Mouse (Mus musculus) forebrain, embryonic 10.5 days (tissue): ENCODE measurements at regions not wholly inside any gene's neighbourhood (a gene's known extent, or its start where the extent isn't known, plus 50 kb on each side); places are given as distances from the start of the nearest gene placed in this dataset.

Source experiments
- DNase-seq: peaks from one replicate; pipeline ENCODE4 v3.0.0-alpha.2; 2017; ENCODE audit warnings: low spot score; ENCODE audit errors: extremely low spot score
- H3K27ac ChIP-seq: fragments of 300-500 bp; sonication (generic); 2 replicates; pipeline ENCODE4 v1.5.1; 2016; ENCODE audit warnings: mild to moderate bottlenecking
- H3K27me3 ChIP-seq: fragments of 300-500 bp; sonication (generic); 2 replicates; pipeline ENCODE4 v1.6.1; 2016; ENCODE audit warnings: mild to moderate bottlenecking; ENCODE audit not compliant: poor library complexity, severe bottlenecking
- H3K36me3 ChIP-seq: fragments of 300-500 bp; sonication (generic); replicated peaks from 2 replicates; pipeline ENCODE4 v1.6.1; 2016; ENCODE audit warnings: mild to moderate bottlenecking, moderate library complexity
- H3K4me1 ChIP-seq: fragments of 300-500 bp; sonication (generic); 2 replicates; pipeline ENCODE4 v1.6.1; 2016
- H3K4me3 ChIP-seq: fragments of 300-500 bp; sonication (generic); 2 replicates; pipeline ENCODE4 v1.5.1; 2016; ENCODE audit warnings: mild to moderate bottlenecking, moderate library complexity
- H3K9me3 ChIP-seq: fragments of 300-500 bp; sonication (generic); 2 replicates; pipeline ENCODE4 v1.6.1; 2016; ENCODE audit warnings: mild to moderate bottlenecking, moderate library complexity
- WGBS: fragments of 180-500 bp; shearing (Covaris S2); methylation state at CpG from one replicate; pipeline ENCODE4 v1.1.7; 2016; 5-methylcytosine and 5-hydroxymethylcytosine counted together

DNA sequence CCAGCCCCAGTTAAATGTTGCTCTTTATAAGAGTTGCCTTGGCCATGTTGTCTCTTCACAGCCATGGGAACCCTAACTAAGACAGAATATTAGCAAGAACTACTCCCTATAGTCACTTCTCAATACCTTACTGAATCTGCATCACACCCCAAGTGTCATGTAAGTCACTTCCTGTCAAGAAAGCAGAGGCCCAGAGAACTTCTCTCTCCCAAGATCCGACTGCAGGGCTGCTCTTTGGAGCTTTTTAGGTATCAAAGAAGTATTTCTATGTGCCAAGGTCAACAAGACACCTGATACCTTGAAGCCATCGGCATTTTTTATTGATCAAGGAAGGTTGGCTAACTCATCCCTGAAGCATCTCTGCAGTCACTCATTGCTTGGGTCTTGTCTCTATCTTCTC is 72.0 kb upstream of the Rap1b start:
- Histone ChIP-seq H3K27me3 (no peaks in the 10 kb centered on the region), H3K36me3 (no peaks in the 10 kb centered on the region), H3K4me3 (no peak overlapping the region), H3K4me1 (no peaks in the 10 kb centered on the region), H3K27ac (no peak overlapping the region), H3K9me3 (no peaks in the 10 kb centered on the region)
- DNase-seq, result no peak
- WGBS, result 85% methylated on average over 2 of the region's 2 CpGs

DNA sequence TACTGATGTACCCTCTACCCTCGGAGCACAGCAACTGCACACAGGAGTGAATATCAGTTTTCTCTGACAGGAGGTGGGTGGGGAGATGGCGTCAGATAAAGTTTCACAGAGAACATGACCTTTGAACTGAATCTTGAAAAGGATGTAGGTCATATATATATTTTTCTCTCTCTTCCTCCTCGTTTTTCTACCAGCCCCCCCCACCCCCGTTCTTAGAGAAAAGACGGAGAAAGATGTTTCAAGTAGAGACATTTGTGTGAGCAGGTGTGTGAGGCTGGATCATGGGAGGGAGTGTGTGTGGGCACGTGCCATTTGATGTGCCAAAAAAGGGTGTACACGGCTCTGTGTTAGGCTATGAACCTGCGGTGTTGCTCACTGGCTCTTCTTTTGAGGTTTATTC is 72.8 kb upstream of the Rap1b start:
- Histone ChIP-seq H3K36me3 (no peaks in the 10 kb centered on the region), H3K27me3 (no peaks in the 10 kb centered on the region), H3K4me1 (no peaks in the 10 kb centered on the region), H3K9me3 (no peaks in the 10 kb centered on the region), H3K27ac (no peak overlapping the region), H3K4me3 (no peak overlapping the region)
- 89% methylated on average over 8 of the region's 8 CpGs for WGBS
- DNase-seq, result no peak

DNA sequence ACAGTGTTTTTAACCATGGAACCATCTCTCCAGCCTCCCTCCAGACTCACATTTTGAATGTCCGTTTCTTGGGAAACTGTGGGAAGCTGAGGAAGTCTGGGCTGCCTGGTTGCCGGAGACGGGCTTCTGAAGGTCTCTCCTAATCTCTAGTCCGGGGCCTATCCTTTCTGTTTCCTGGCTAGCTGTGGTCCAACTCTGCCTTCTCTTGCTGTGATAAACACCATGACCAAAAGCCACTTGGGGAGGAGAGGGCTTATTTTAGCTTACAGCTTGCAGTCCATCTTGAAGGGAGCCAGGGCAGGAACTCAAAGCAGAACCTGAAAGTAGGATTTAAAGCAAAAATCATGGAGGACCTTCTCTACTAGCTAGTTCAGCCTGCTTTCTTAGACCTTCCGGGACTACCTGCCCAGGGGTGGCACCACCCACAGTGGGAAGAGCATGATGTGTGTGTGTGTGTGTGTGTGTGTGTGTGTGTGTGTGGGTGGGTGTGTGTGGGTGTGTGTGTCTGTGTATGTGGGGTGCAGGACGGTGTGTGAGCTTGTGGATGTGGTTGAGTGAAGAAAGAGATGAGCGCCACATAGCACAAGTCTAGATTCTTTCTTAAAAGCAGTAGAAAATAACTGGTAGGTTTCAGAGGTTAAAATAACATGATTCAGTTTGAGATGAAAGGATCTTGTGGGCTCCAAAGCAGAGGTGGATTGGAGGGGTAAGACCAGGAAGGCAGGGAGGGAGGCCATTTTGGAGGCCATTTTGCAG is 73.5 kb upstream of the Rap1b start:
- 89% methylated on average over 7 of the region's 7 CpGs for WGBS

DNA sequence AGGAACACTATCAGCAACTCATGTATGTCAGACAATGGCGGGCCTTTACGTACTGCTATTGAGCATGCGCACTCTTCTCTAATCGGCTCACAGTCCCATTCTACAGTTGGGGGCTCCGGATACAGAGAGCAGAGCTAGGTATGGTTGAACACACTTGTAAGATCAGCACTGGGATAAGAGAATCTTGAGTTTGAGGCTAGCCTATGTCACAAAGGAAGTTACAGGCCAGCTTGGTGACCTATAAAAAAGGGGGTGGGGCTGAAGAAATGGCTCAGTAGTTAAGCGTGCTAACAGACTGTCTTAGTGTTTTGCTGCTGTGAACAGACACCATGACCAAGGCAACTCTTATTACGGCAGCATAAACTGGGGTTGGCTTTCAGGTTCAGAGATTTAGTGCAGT is 79.4 kb upstream of the Rap1b start:
- WGBS, result 91% methylated on average over 7 of the region's 7 CpGs
- Histone ChIP-seq H3K27ac (no peak overlapping the region), H3K27me3 (no peaks in the 10 kb centered on the region), H3K4me3 (no peak overlapping the region), H3K4me1 (no peaks in the 10 kb centered on the region), H3K36me3 (no peaks in the 10 kb centered on the region), H3K9me3 (no peaks in the 10 kb centered on the region)
- no peak for DNase-seq

More for the DNA sequence above, 73.5 kb upstream of the Rap1b start:
- H3K27me3 ChIP-seq, result no peaks in the 10 kb centered on the region
- no peaks in the 10 kb centered on the region for H3K9me3 ChIP-seq
- no peaks in the 10 kb centered on the region for H3K4me1 ChIP-seq
- DNase-seq, result no peak
- H3K27ac ChIP-seq, result no peak overlapping the region
- H3K36me3 ChIP-seq, result no peaks in the 10 kb centered on the region
- H3K4me3 ChIP-seq, result no peak overlapping the region

DNA sequence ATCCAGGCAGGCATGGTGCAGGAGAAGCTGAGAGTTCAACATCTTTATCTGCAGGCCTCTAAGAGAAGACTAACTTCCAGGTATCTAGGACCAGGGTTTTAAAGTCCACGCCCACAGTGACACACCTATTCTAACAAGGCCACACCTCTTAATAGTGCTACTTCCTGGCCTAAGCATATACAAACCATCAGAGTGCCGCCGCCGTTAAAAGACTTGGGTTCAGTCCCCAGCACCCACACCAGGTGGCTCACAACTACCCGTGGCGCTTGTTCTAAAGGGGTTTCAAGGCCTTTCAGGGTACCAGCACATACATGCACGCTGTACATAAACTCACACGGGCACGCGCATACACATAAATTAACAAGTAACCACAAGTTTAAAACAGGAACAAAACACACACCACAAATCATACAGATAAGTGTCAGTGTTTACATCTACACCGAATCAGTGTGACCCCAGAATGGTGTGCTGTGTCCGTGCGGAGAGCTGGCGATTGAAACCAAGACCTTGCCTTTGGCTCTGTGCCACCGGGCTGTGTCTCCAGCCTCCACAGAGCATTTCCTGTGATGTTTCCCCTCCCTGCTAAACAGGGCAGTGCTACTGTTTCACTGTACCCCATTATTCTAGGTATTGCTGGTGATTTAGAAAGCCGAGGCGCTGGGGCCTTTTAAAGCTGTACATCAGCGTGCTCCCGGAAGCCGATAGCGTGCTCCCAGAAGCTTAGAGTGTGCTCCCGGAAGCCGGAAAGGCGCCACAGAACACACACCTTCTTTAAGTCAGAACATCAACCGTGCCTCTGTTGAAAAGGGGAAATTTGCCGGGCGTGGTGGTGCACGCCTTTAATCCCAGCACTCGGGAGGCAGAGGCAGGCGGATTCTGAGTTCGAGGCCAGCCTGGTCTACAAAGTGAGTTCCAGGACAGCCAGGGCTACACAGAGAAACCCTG is 80.0 kb upstream of the Rap1b start:
- H3K9me3 ChIP-seq, result no peaks in the 10 kb centered on the region
- H3K27ac ChIP-seq, result no peak overlapping the region
- H3K36me3 ChIP-seq, result no peaks in the 10 kb centered on the region
- DNase-seq, result no peak
- H3K4me3 ChIP-seq, result no peak overlapping the region
- WGBS, result 96% methylated on average over 31 of the region's 31 CpGs
- H3K27me3 ChIP-seq, result no peaks in the 10 kb centered on the region
- H3K4me1 ChIP-seq, result no peaks in the 10 kb centered on the region

DNA sequence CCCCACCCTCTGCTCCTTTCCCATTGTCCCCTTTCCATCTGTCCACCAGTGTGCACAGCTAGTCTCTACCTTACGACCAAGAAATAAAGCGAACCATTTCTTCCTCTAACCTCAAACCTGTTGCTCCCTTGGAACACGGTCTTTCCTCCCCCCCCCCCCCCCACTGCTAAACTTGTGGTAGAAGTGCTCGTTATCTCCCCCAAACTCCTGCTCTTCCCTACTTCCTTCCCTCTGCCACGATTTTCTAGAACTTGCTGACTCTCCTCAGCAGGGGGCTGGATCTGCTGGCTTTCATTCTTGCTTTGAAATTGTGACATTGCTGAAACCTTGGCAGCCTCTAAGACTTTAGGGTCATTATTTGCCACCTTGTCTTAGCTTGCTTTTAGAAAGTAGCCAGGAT is 83.2 kb upstream of the Rap1b start:
- H3K4me3 ChIP-seq, result no peak overlapping the region
- no peaks in the 10 kb centered on the region for H3K36me3 ChIP-seq
- DNase-seq, result no peak
- 60% methylated on average over 5 of the region's 5 CpGs for WGBS
- H3K4me1 ChIP-seq, result 0 out of 2 replicates have a peak, but pooled peaks cover 3% of the 10 kb centered on the region
- no peak overlapping the region for H3K27ac ChIP-seq
- no peaks in the 10 kb centered on the region for H3K9me3 ChIP-seq
- no peaks in the 10 kb centered on the region for H3K27me3 ChIP-seq

DNA sequence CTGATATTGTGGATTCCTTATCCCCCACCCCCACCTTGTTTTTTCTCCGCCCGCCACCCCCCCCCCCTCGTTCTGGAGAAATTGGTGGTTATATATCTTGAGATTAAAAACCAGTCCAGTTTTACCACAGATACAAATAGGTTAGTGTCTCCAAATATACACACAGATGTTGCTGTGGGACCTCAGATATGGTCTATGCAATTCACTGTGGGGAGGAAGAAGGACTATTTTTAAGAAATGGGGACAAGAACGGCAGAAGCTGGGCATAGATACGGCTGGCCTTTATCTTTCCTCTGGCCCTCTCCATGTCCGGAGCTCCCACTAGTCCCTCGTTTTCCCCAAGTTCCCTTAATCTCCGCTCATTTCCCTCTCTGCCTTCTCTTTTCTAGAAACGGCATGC is 89.0 kb upstream of the Rap1b start:
- Histone ChIP-seq H3K4me1 (peaks cover 8% of the 10 kb centered on the region; the same call in 1 of the 2 replicates), H3K9me3 (no peaks in the 10 kb centered on the region), H3K27me3 (no peaks in the 10 kb centered on the region), H3K36me3 (no peaks in the 10 kb centered on the region), H3K4me3 (no peak overlapping the region), H3K27ac (no peak overlapping the region)
- no peak for DNase-seq
- 79% methylated on average over 9 of the region's 9 CpGs for WGBS

DNA sequence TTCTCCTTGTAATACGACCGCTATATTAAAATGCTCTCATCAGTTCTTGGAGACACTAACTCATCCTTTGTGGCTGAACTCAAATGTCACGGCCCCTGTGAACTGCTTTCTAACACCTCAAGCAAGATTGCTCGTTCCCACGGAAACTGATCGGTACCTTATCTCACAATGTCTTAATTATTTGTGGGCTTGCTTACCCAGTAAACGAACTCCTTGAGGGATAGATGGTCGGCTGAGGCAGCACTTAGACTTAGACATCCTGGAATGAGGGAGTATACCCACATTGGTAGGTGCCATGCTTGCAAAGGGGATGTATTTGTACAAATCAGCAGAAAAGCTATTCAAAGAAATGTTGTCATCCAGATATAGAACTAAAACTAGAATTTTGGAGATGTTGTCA is 92.9 kb upstream of the Rap1b start:
- Histone ChIP-seq H3K36me3 (no peaks in the 10 kb centered on the region), H3K27me3 (no peaks in the 10 kb centered on the region), H3K27ac (no peak overlapping the region), H3K9me3 (no peaks in the 10 kb centered on the region), H3K4me1 (peaks cover 7% of the 10 kb centered on the region; the same call in 1 of the 2 replicates), H3K4me3 (no peak overlapping the region)
- no peak for DNase-seq
- 85% methylated on average over 8 of the region's 8 CpGs for WGBS

DNA sequence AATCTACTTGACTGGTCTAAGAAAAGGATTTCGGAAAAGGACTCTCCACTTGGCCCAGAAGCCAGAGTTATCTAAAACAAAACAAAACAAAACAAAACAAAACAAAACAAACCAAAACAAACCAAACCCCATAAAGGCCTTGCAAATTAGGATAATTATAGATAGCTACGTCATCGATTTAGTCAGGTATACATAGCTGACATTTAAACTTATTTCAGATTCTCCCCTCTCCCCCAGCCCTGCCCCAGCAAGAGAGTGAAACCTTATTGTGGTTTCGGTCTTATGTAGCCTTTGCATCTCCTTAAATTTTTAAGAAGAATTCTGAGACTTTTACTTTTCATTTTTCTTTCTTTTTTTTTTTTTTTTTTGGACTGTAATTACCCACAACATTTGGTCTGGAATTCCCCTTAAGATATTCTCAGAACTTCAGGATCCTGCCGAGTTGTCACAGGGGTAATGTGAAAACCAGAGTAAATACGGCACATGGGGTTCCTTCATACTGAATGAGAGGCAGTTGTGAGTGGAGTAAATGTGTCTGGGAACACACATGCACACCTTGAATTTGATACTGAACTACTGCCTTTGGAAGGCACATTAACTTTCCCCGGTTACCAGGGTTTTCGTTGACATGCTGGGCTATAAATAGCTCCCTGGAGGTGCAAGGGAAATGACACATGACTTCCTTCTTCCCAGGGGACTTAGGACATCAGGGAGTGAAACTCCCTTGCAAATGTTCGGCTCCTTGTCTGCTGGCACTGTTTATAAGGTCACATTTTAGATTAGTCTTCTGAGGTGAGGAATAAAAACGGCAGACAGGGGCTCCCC is 94.8 kb upstream of the Rap1b start:
- Histone ChIP-seq H3K4me3 (no peak overlapping the region), H3K4me1 (0 out of 2 replicates have a peak, but pooled peaks cover 2% of the 10 kb centered on the region), H3K9me3 (no peaks in the 10 kb centered on the region), H3K27ac (no peak overlapping the region), H3K27me3 (no peaks in the 10 kb centered on the region), H3K36me3 (no peaks in the 10 kb centered on the region)
- 74% methylated on average over 10 of the region's 10 CpGs for WGBS
- DNase-seq, result no peak

DNA sequence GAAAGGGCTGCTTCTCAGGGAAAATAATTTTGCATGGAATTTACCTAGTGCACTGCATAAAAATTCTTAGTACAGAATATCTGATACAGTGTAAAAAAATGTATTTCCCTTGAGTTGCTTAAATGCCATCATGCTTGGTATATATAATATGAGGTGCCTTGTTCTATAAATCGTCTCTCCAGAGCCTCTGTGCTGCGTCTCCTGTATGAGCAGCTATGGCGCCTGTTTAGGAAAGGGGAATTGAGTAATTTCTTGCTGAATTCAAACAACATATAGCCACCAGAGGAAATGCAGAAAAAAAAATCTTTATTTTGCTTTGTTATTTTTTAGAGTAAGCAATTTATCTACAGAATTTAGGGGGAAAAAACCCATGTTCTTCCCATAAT is 95.4 kb upstream of the Rap1b start:
- Histone ChIP-seq H3K4me3 (no peak overlapping the region), H3K4me1 (0 out of 2 replicates have a peak, but pooled peaks cover 2% of the 10 kb centered on the region), H3K27ac (no peak overlapping the region), H3K9me3 (no peaks in the 10 kb centered on the region), H3K36me3 (no peaks in the 10 kb centered on the region), H3K27me3 (no peaks in the 10 kb centered on the region)
- 89% methylated on average over 3 of the region's 3 CpGs for WGBS
- no peak for DNase-seq

DNA sequence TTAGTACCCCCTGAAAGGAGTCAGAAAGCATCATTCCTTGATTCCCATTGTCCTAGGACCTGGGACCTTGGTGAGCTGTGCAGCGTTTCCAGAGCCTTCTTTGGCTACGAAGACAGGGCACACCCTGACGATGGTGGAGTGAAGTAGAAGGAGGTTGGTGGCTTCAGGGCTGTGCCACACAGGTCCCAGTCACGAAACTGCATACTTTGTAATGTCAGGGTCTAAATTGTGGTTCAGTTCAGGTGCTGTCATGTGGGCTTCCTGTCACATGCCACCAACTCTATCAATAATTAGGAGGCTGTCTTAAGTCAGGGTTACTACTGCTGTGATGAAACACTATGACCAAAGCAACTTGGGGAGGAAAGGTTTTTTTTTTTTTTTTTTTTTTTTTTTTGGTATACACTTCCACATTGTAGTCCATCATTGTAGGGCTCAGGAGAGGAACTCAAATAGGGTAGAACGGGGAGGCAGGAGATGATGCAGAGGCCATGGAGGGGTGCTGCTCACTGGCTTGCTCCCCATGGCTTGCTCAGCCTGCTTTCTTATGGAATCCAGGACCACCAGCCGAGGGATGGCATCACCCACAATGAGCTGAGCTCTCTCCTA is 98.0 kb upstream of the Rap1b start:
- Histone ChIP-seq H3K4me3 (no peak overlapping the region), H3K9me3 (no peaks in the 10 kb centered on the region), H3K27ac (no peak overlapping the region), H3K36me3 (no peaks in the 10 kb centered on the region), H3K4me1 (0 out of 2 replicates have a peak, but pooled peaks cover 2% of the 10 kb centered on the region), H3K27me3 (no peaks in the 10 kb centered on the region)
- 87% methylated on average over 6 of the region's 6 CpGs for WGBS
- DNase-seq, result no peak

DNA sequence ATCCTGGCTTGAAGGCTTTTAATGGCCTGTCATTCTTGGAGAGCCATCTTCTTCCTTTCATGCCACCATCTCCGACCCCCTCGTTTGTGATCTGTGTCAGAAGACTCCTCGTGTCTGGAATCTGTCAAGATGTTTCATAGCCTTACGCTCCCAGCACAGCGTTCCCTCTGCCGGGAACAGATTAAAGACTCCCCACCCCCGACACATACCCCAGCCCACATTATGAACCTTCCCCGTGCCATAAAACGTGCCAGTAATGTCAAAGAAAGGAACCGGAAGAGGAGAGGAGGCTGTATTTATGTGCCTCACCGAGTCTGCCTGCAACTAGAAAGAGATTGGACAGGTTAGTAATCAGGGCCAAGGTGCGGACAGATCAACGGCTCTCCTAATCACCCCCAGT is 101.4 kb upstream of the Rap1b start:
- Histone ChIP-seq H3K27ac (no peak overlapping the region), H3K4me1 (no peaks in the 10 kb centered on the region), H3K9me3 (no peaks in the 10 kb centered on the region), H3K4me3 (no peak overlapping the region), H3K36me3 (no peaks in the 10 kb centered on the region), H3K27me3 (no peaks in the 10 kb centered on the region)
- WGBS, result 79% methylated on average over 13 of the region's 13 CpGs
- no peak for DNase-seq
